In the genomic region with DNA sequence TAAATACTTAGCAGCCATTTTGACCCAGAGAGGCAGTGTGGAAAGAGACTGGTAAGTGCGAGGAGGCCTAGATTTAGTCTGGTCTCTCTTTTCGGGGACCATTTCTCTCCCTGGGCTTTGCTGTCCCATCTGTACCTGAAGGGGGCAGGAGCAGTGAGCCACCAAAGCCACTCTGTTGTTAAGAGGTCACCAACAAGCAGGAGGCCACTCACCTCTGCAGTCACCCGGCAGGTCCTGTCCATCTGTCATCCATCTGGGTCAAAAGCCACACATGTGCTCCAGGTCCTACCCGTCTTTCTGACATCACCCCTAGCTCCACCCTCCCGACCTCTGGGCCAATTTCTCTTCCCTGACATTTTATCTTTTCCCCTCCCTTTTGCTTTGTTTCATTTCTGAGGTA, we compare ENCODE assay signal across 22 mouse cellular contexts. TPM values are rescaled to one million over a fixed set of nuclear protein-coding genes. Genes with fewer than 3 reads are reported as not detected.
DNase-seq lines count a peak whose midpoint lies in the region; ATAC-seq and TF ChIP-seq lines count a peak whose summit lies in the region.
"Had no signal": no experiment of that assay in that cellular context is flagged by ENCODE, and none has a peak within 500 bp of the region (broad histone marks: within the 10 kb centered on the region; RNA-seq: fewer than 3 reads in every experiment).

No protein-coding gene starts in this region.

- TF ChIP-seq CTCF in liver, embryonic 14.5 days (IDR thresholded peaks at IDR 0.05; ENCODE audit: low read depth): peak; percentile 32; the same call in 1 of the 2 replicates
- TF ChIP-seq CTCF in stomach, postnatal 0 days (IDR thresholded peaks at IDR 0.05; ENCODE audit: low read depth): no peak

- no peak for TF ChIP-seq EP300 in liver, embryonic 14.5 days (IDR thresholded peaks at IDR 0.05; ENCODE audit: low read depth)
- no peak for TF ChIP-seq EP300 in stomach, postnatal 0 days (optimal IDR thresholded peaks at IDR 0.05)

- H3K9ac ChIP-seq in ES-E14 (ENCODE audit: insufficient read depth, low read depth, low read length, poor library complexity, severe bottlenecking): no peak overlapping the region
- no peak overlapping the region for H3K9ac ChIP-seq in liver, embryonic 14.5 days (replicated peaks)
- no peak overlapping the region for H3K9ac ChIP-seq in stomach, postnatal 0 days (ENCODE audit: low read length)
- H3K9ac ChIP-seq: forebrain, embryonic 13.5 days; forebrain, postnatal 0 days; hindbrain, embryonic 12.5 days had no signal

- ATAC-seq in liver, embryonic 14.5 days (ENCODE audit: insufficient read depth): peak; percentile 43; the same call in 1 of the 2 replicates
- ATAC-seq in stomach, postnatal 0 days (ENCODE audit: low FRiP score, low TSS enrichment): peak; percentile 47; the same call in 1 of the 2 replicates
- ATAC-seq: activated CD4-positive, CD25-positive, alpha-beta regulatory T cell, adult 4 months; forebrain, embryonic 13.5 days; forebrain, postnatal 0 days; hindbrain, embryonic 16.5 days; Patski had no signal

- H3K9me3 ChIP-seq in ES-E14 (ENCODE audit: control insufficient read depth, insufficient read depth, low read depth, low read length): no peaks in the 10 kb centered on the region
- no peaks in the 10 kb centered on the region for H3K9me3 ChIP-seq in liver, embryonic 14.5 days (ENCODE audit: control insufficient read depth, low read length)
- no peaks in the 10 kb centered on the region for H3K9me3 ChIP-seq in stomach, postnatal 0 days (ENCODE audit: control insufficient read depth, low read length)
- H3K9me3 ChIP-seq: embryonic facial prominence, embryonic 10.5 days; forebrain, embryonic 13.5 days; hindbrain, embryonic 12.5 days had no signal

- DNase-seq in embryo, embryonic 10 days (ENCODE audit: low spot score): peak; percentile 31
- DNase-seq in embryo, embryonic 10.5 days (ENCODE audit: low spot score): no peak
- no peak for DNase-seq in ES-E14 (ENCODE audit: low read depth, low spot score)
- no peak for DNase-seq in liver, embryonic 14.5 days (ENCODE audit: low read depth in 3 of 3, low spot score in 3 of 3)
- no peak for DNase-seq in stomach, postnatal 0 days (ENCODE audit: low spot score)
- no peak for DNase-seq in right cerebral cortex, postnatal 25 days
- no peak for DNase-seq in right cerebral cortex, adult 18-20 months
- DNase-seq: adrenal gland, postnatal 14 days; cerebellum, adult 11-12 months; cerebellum, adult 9-10 months; cerebellum, postnatal 25 days; forebrain, postnatal 0 days; gastrocnemius, postnatal 25 days; heart, adult 11 months; heart, postnatal 10 days; heart, postnatal 4 days had no signal

- H3K27me3 ChIP-seq in liver, embryonic 14.5 days (ENCODE audit: control insufficient read depth, insufficient read depth, low read length): no peaks in the 10 kb centered on the region
- H3K27me3 ChIP-seq in stomach, postnatal 0 days (ENCODE audit: control insufficient read depth, insufficient read depth, low read length): no peaks in the 10 kb centered on the region
- H3K27me3 ChIP-seq: forebrain, embryonic 13.5 days; hindbrain, embryonic 12.5 days; Patski had no signal

- 57% methylated on average over 5 of the region's 5 CpGs for WGBS in liver, embryonic 14.5 days (ENCODE audit: insufficient replicate concordance)
- WGBS in stomach, postnatal 0 days: 65% methylated on average over 5 of the region's 5 CpGs

- H3K36me3 ChIP-seq in ES-E14 (ENCODE audit: control insufficient read depth, insufficient read depth, low read length, poor library complexity, severe bottlenecking): peaks cover 7% of the 10 kb centered on the region
- no peaks in the 10 kb centered on the region for H3K36me3 ChIP-seq in liver, embryonic 14.5 days (replicated peaks; ENCODE audit: control insufficient read depth, insufficient read depth, low read depth)
- no peaks in the 10 kb centered on the region for H3K36me3 ChIP-seq in stomach, postnatal 0 days (ENCODE audit: control insufficient read depth, insufficient read depth, low read length)
- H3K36me3 ChIP-seq: embryonic facial prominence, embryonic 10.5 days; hindbrain, embryonic 12.5 days had no signal

- peak overlapping the region; percentile 20; the same call in 1 of the 2 replicates for H3K27ac ChIP-seq in ES-E14 (ENCODE audit: insufficient read depth, low read depth, low read length, poor library complexity, severe bottlenecking)
- no peak overlapping the region for H3K27ac ChIP-seq in liver, embryonic 14.5 days
- no peak overlapping the region for H3K27ac ChIP-seq in stomach, postnatal 0 days (replicated peaks)
- H3K27ac ChIP-seq: embryonic facial prominence, embryonic 10.5 days; forebrain, embryonic 13.5 days; hindbrain, embryonic 12.5 days had no signal

- H3K4me2 ChIP-seq in liver, embryonic 14.5 days (ENCODE audit: low read depth): no peak overlapping the region
- H3K4me2 ChIP-seq in stomach, postnatal 0 days (replicated peaks; ENCODE audit: low read depth): no peak overlapping the region
- H3K4me2 ChIP-seq: forebrain, embryonic 13.5 days; hindbrain, embryonic 12.5 days had no signal

- no peak overlapping the region for H3K4me3 ChIP-seq in ES-E14 (ENCODE audit: insufficient read depth in 1 of 2, low read depth in 1 of 2, low read length in 2 of 2, poor library complexity in 1 of 2, severe bottlenecking in 1 of 2)
- no peak overlapping the region for H3K4me3 ChIP-seq in liver, embryonic 14.5 days (ENCODE audit: insufficient read depth in 1 of 2, low read depth in 2 of 2, low read length in 2 of 2)
- no peak overlapping the region for H3K4me3 ChIP-seq in stomach, postnatal 0 days (ENCODE audit: low read depth, low read length)
- H3K4me3 ChIP-seq: embryonic facial prominence, embryonic 10.5 days; forebrain, embryonic 13.5 days; hindbrain, embryonic 12.5 days had no signal

- H3K4me1 ChIP-seq in ES-E14 (ENCODE audit: control insufficient read depth in 2 of 2, insufficient read depth in 2 of 2, low read length in 2 of 2, poor library complexity in 1 of 2): peaks cover 11 to 24% of the 10 kb centered on the region in 2 experiments
- no peaks in the 10 kb centered on the region for H3K4me1 ChIP-seq in liver, embryonic 14.5 days (replicated peaks; ENCODE audit: control insufficient read depth in 2 of 2, insufficient read depth in 2 of 2, low read length in 1 of 2)
- H3K4me1 ChIP-seq in stomach, postnatal 0 days (replicated peaks; ENCODE audit: control insufficient read depth, insufficient read depth): no peaks in the 10 kb centered on the region

- in situ Hi-C loops in ES-E14 (cut with MboI; ENCODE audit: low sequenced_read_pairs in 2 of 2, unreplicated experiment in 2 of 2): no loop called here

TF ChIP-seq in ES-E14, 5 proteins besides CTCF, POLR2A, EP300 and RAD21:
- TF ChIP-seq CHD2 (IDR thresholded peaks at IDR 0.05; ENCODE audit: low read depth, low read length) (no peak), ZC3H11A (IDR thresholded peaks at IDR 0.05; ENCODE audit: borderline replicate concordance, low read depth, low read length) (no peak), HCFC1 (IDR thresholded peaks at IDR 0.05; ENCODE audit: borderline replicate concordance, insufficient read depth, low read length) (no peak)

RNA-seq across cellular contexts. Expression of a gene that starts 14.2 kb away (rescaled TPM):
- 234 and 330 TPM in 2 replicates for total RNA-seq in ES-E14 (2012; rRNA removed)
- polyA plus RNA-seq in liver, embryonic 14.5 days (2012; rRNA removed): 4.6 and 5.1 TPM in 2 replicates
- polyA plus RNA-seq in liver, embryonic 14.5 days (2014; fragmentation: Nextera tagmentation; extraction: Ambion mirVana): 5.1 and 6.1 TPM in 2 replicates
- polyA plus RNA-seq in stomach, postnatal 0 days (2015; fragmentation: Nextera tagmentation; extraction: Ambion mirVana): 2.0 and 2.5 TPM in 2 replicates
